Mouse (Mus musculus): ENCODE measurements at regions not wholly inside any gene's neighbourhood (a gene's known extent, or its start where the extent isn't known, plus 50 kb on each side); places are given as distances from the start of the nearest gene placed in this dataset.

DNA sequence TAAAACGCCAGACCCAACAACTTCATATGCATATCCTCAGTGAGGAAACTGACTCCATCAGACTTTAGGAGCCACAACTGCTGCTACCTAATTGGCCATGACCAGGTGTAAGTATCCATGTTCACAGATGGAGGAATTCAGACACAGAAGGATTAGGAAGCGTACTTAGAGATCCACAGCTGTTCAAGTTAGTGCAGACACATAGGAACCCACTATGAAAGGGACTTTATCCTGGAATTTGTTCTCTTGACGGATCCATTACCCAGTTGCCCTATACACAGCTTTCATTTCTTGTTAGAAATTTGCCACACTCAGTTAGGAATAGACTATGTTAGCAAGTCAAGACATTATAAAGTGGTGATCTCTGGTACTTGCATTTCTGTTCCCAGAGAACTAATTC is 266.7 kb upstream of the Pcdh7 start:
- no peaks in the 10 kb centered on the region for H3K36me3 ChIP-seq (ENCODE audit: control insufficient read depth in 1 of 2, insufficient read depth in 2 of 2, low read length in 2 of 2)
- no peaks in the 10 kb centered on the region for H3K27me3 ChIP-seq (ENCODE audit: control insufficient read depth in 1 of 2, insufficient read depth in 2 of 2, low read length in 2 of 2)
- H3K9ac ChIP-seq (ENCODE audit: control insufficient read depth, low read depth, low read length, poor library complexity, severe bottlenecking), result no peak overlapping the region
- no peak overlapping the region for H3K4me3 ChIP-seq (ENCODE audit: control insufficient read depth in 1 of 2, insufficient read depth in 1 of 2, low read depth in 2 of 2, low read length in 2 of 2)
- H3K79me2 ChIP-seq (ENCODE audit: control insufficient read depth, insufficient read depth, low read length, poor library complexity), result no peaks in the 10 kb centered on the region
- TF ChIP-seq GABPA (IDR thresholded peaks at IDR 0.05; ENCODE audit: low read depth, low read length) (no peak), POLR2A (IDR thresholded peaks at IDR 0.05; ENCODE audit: control insufficient read depth in 1 of 2, insufficient read depth in 1 of 2, low read depth in 1 of 2, low read length in 2 of 2, poor library complexity in 1 of 2) (no peak), MEF2A (IDR thresholded peaks at IDR 0.05; ENCODE audit: extremely low read depth, insufficient replicate concordance, low read depth, low read length, poor library complexity, severe bottlenecking) (no peak), ZNF384 (IDR thresholded peaks at IDR 0.05; ENCODE audit: low read depth, low read length) (no peak), RCOR1 (IDR thresholded peaks at IDR 0.05; ENCODE audit: low read depth, low read length) (no peak), TBP (IDR thresholded peaks at IDR 0.05; ENCODE audit: low read depth, low read length) (no peak), ZKSCAN1 (IDR thresholded peaks at IDR 0.05; ENCODE audit: low read depth, low read length) (no peak), TAL1 (IDR thresholded peaks at IDR 0.05; ENCODE audit: low read length) (no peak), CTCF (IDR thresholded peaks at IDR 0.05 in 2 of 3, conservative IDR thresholded peaks at IDR 0.05 in 1 of 3; ENCODE audit: control insufficient read depth in 1 of 3, insufficient read depth in 1 of 3, low read depth in 2 of 3, low read length in 3 of 3, poor library complexity in 1 of 3, severe bottlenecking in 1 of 3) (no peak), USF1 (IDR thresholded peaks at IDR 0.05; ENCODE audit: low read depth, low read length) (no peak), CHD1 (IDR thresholded peaks at IDR 0.05; ENCODE audit: low read depth, low read length) (no peak), MAFK (IDR thresholded peaks at IDR 0.05; ENCODE audit: borderline replicate concordance, low read depth, low read length) (no peak), ZMIZ1 (IDR thresholded peaks at IDR 0.05; ENCODE audit: low read depth, low read length) (no peak), TCF12 (IDR thresholded peaks at IDR 0.05; ENCODE audit: low read depth, low read length) (no peak), UBTF (IDR thresholded peaks at IDR 0.05; ENCODE audit: borderline replicate concordance, insufficient read depth, low read depth, low read length) (no peak), EP300 (IDR thresholded peaks at IDR 0.05; ENCODE audit: low read depth in 1 of 2, low read length in 2 of 2) (no peak)
- no peaks in the 10 kb centered on the region for H3K4me1 ChIP-seq (ENCODE audit: control insufficient read depth in 1 of 2, insufficient read depth in 2 of 2, low read length in 2 of 2)
- H3K27ac ChIP-seq (ENCODE audit: control insufficient read depth, low read depth, low read length), result no peak overlapping the region
- DNase-seq (ENCODE audit: low read depth, low spot score), result no peak
- H3K9me3 ChIP-seq (replicated peaks; ENCODE audit: insufficient read depth, low read length), result no peaks in the 10 kb centered on the region

DNA sequence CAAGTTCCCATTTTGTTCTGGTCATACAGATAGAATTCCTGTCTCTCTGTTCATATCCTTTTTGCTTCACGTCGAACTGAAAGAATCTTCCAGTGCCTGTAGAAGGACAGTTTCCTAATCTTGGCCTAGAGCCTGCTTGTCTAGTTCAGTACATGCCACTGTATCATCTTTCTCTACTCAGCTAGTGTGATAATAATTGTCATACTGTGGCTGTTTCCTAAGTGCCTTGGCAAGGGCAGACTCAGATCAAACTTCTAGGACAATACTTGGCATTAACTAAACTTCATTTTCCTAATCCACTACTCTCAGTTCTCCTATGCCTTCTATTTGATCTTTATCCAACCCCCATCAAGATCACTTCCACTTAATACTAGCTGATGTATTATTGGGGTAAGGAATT is 266.3 kb upstream of the Pcdh7 start:
- no peak for DNase-seq (ENCODE audit: low read depth, low spot score)
- no peak for TF ChIP-seq E2F4 (IDR thresholded peaks at IDR 0.05; ENCODE audit: borderline replicate concordance, low read depth, low read length)
- TF ChIP-seq ZMIZ1 (IDR thresholded peaks at IDR 0.05; ENCODE audit: low read depth, low read length), result no peak
- TF ChIP-seq TCF12 (IDR thresholded peaks at IDR 0.05; ENCODE audit: low read depth, low read length), result no peak
- TF ChIP-seq GABPA (IDR thresholded peaks at IDR 0.05; ENCODE audit: low read depth, low read length), result no peak
- no peak for TF ChIP-seq ZNF384 (IDR thresholded peaks at IDR 0.05; ENCODE audit: low read depth, low read length)
- TF ChIP-seq RAD21 (IDR thresholded peaks at IDR 0.05; ENCODE audit: low read depth, low read length), result no peak
- Histone ChIP-seq H3K27ac (ENCODE audit: control insufficient read depth, low read depth, low read length) (no peak overlapping the region), H3K9ac (ENCODE audit: control insufficient read depth, low read depth, low read length, poor library complexity, severe bottlenecking) (no peak overlapping the region), H3K4me3 (ENCODE audit: control insufficient read depth in 1 of 2, insufficient read depth in 1 of 2, low read depth in 2 of 2, low read length in 2 of 2) (no peak overlapping the region), H3K27me3 (ENCODE audit: control insufficient read depth in 1 of 2, insufficient read depth in 2 of 2, low read length in 2 of 2) (no peaks in the 10 kb centered on the region), H3K79me2 (ENCODE audit: control insufficient read depth, insufficient read depth, low read length, poor library complexity) (no peaks in the 10 kb centered on the region), H3K4me1 (ENCODE audit: control insufficient read depth in 1 of 2, insufficient read depth in 2 of 2, low read length in 2 of 2) (no peaks in the 10 kb centered on the region), H3K36me3 (ENCODE audit: control insufficient read depth in 1 of 2, insufficient read depth in 2 of 2, low read length in 2 of 2) (no peaks in the 10 kb centered on the region), H3K9me3 (replicated peaks; ENCODE audit: insufficient read depth, low read length) (no peaks in the 10 kb centered on the region)
